Mouse (Mus musculus): Measurements from ENCODE around the gene Gm26965.
"Not testable (repeated sequence)": the region's sequence is repeated elsewhere in the genome, so short reads cannot be mapped to it uniquely, and the experiment has no call there.

The Gm26965 gene

DNA sequence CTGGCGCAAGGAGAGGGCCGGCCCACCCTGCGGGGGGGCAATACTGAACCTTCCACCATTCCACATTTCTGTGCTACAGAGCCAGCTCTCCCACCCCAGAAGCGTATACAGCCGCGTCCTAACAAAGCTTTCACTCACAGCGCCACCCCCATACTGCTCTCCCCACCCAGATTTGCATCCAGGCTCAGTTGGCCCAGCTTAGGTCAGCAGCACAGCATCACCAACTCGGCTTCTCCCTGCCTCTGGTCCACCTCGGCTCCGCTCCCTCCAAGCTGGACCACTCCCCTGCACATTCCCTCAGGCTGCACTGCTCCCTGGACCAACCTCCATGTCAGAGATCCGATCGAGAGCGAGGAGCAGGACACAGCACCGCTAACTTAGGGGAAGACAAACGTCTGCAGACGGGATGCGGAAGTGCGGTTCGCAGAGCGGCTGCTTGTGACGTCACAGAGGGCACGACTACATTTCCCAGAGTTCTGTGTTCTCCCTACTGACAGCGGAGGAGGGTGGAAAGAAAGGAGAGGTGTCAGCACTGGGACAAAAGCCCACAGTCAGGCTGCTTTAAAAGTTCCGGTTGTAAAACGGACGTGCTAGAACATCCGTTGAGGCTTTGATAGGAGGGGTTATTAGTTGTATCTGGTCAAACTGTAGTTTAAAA is at the start of gene Gm26965, which contains the start of gene Zfp87:
Gene Gm26965, minus strand, starts transcription at position 399 of the 658 bp plus-strand sequence.
Gene Zfp87, minus strand, starts transcription at position 425 of the 658 bp plus-strand sequence.
- peak; percentile 81 for DNase-seq (ENCODE audit: low read depth, low spot score)

GRCm38 (mm10) chr13:67572591-67573189 is 46.7 kb upstream of the Gm26965 start:
- DNase-seq (ENCODE audit: low read depth, low spot score): no peak

- DNase-seq (ENCODE audit: low read depth, low spot score): no peak
Measured at GRCm38 (mm10) chr13:67553730-67554129, 27.8 kb upstream of the Gm26965 start, which contains the start of gene Zfp748. TSS of gene Zfp748 (minus strand) at chr13:67553830.

GRCm38 (mm10) chr13:67552505-67553346 is 26.8 kb upstream of the Gm26965 start:
- peak; percentile 76 for DNase-seq (ENCODE audit: low read depth, low spot score)

DNA sequence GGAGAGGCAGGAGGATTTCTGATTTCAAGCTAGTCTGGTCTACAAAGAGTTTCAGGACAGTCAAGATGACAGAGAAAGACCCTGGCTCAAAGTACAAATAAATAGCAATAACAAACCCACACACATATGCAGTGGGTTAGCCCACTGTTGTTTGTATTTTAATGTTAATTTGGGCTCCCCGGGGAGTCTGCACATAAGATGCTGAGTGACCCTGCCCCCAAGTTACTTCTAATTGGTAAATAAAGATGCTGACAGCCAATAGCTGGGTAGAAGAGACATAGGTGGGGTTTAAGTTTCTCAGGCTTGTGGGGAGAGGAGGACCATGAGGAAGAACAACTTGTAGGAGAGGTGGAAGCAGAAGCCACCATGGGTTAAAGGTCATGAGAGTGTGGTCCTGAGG is 20.0 kb upstream of the Gm26965 start:
- DNase-seq (ENCODE audit: low read depth, low spot score): no peak

DNA sequence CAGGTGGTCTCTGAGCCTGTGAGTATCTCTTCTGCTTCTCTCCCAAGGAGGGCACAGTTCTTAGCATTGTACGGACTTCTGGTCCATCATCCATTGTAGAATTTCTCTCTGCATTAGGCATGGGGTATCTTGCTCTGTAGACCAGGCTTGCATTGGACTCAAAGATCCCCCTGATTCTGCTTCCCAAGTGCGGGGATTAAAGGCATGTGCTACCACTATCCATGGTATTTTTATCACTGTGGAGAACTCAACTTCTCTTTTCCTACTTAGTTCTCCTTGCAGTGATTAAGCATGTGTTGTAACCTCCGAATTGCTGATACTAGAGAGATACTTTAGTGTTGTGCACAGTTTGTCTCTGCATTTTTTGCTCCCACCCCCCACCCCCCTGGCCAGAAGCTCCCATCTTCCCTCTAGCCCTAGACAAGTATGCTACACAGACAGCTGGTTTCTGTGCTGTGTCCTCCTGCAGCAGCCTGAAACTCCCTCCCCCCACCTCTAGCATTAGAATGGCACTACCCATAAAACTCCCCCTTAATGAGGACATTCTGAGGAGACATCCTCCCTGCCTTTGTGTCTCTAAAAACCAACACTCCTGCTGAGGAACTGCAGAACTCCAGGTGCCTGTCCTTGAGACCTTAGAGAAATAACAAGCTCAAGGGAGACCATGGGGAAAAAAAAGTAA is 1.2 kb upstream of the Gm26965 start:
- DNase-seq (ENCODE audit: low read depth, low spot score): no peak

- no peak for DNase-seq (ENCODE audit: low read depth, low spot score)
Measured at GRCm38 (mm10) chr13:67500908-67501307, 25.0 kb downstream of the Gm26965 start.

DNA sequence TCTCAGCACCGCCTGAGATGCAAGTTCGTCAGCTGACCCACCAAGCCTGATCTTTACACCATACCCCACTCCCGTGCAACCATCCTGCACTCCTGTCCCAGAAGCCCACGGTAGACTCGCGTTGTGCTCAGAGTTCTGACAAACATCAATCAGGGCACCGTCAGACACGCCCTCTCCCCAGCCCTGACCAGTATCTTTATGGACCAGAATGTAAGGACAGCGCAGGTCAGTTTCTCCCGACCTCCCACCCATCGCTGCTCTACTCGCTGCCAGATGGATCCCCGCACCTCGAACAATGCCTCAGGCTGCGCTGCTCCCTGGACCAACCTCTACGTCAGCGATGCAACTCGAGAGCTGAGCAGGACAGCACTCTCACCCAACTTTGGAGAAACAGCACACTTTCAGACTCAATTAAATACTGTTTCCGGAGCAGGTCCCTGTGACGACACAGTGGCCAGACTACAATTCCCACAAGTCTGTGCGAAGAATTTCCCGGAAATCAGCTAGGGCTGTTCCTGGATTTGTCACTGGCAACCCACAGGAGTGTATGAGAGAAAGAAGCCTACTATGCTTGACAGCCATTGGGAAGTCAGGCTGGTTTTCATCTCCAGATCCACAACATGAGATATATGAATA is 25.7 kb downstream of the Gm26965 start, which contains the start of gene Zfp58:
Gene Zfp58, minus strand, starts transcription at position 472 of the 636 bp plus-strand sequence.
- DNase-seq (ENCODE audit: low read depth, low spot score): peak; percentile 76

DNA sequence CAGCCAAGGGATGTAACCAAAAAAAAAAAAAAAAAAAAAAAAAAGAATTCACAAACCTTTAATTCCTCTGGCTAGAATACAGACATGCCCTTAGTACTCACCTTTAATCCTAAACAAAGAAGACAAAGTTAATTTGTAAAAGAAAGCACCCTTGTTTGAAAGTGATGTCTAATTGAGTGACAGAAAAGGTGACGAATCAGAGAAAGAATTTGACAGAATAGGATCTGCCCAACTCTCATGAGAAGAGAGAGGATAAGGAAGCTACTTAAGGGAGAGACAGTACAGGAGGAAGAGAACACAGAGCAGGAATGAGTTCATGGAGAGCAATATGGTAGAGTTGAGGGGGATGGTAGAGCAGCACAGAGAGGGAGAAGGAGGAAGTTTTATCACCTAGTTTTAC is 30.3 kb downstream of the Gm26965 start:
- no peak for DNase-seq (ENCODE audit: low read depth, low spot score)

DNA sequence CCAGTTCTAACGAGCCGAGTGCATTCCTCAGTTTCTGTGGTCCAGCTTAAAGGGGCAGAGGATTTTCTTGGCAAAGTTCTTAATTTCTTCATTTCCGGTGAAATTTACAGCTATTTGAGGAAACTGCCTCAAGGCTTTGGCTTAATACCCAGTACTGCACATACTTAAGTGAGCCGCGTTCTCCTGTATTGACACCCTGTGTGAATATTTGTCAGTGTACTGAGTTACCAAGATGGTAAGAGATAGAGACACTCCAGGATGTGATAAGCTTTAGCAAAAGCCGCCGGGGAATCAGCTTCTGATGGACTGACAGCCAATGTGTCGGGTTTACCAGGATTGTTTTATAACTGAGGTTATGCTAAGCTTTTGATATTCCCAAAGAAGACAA is 41.5 kb downstream of the Gm26965 start:
- no peak for DNase-seq (ENCODE audit: low read depth, low spot score)

- DNase-seq (ENCODE audit: low read depth, low spot score): peak; percentile 69
Measured at GRCm38 (mm10) chr13:67483625-67484423, 42.1 kb downstream of the Gm26965 start, which contains the start of gene Zfp874b. TSS of gene Zfp874b (minus strand) at chr13:67484258.

GRCm38 (mm10) chr13:67481528-67481927 is 44.4 kb downstream of the Gm26965 start:
- no peak for DNase-seq (ENCODE audit: low read depth, low spot score)

DNA sequence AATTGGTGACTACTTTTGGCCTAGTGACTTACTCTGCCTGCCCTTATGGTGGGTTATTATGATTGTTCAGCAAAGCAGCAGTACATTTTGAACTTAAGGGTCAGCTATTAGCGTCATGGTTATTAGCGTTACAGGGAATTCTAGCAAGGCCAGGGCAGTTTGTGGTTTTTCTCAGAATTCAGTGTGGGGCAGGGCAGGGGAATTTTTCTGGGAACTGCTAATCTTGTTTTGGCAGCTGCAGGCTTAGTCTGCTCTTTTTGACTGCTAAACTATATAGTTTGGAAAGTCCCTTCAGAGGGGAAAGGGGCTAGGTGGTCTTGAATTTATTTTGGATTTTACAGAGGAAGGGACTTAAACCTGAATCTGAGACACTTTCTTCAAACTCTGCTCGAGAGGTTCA is 56.7 kb downstream of the Gm26965 start:
- DNase-seq (ENCODE audit: low read depth, low spot score): no peak

GRCm38 (mm10) chr13:67463506-67464185 is 62.3 kb downstream of the Gm26965 start:
- DNase-seq (ENCODE audit: low read depth, low spot score): not testable (repeated sequence)

DNA sequence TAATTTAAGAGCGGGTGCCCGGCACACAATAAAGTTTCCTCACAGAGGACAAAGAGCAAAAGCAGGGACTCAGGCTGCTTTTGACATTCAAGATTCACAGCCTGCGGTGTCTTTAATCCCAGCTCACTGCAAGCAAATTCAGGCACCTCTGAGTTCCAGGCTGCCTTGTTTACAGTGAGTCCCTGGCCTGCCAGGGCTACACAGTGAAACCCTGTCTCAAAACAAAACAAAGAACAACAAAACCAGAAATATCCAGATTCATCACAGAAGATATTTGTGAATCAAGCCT is 74.0 kb downstream of the Gm26965 start:
- no peak for DNase-seq (ENCODE audit: low read depth, low spot score)

DNA sequence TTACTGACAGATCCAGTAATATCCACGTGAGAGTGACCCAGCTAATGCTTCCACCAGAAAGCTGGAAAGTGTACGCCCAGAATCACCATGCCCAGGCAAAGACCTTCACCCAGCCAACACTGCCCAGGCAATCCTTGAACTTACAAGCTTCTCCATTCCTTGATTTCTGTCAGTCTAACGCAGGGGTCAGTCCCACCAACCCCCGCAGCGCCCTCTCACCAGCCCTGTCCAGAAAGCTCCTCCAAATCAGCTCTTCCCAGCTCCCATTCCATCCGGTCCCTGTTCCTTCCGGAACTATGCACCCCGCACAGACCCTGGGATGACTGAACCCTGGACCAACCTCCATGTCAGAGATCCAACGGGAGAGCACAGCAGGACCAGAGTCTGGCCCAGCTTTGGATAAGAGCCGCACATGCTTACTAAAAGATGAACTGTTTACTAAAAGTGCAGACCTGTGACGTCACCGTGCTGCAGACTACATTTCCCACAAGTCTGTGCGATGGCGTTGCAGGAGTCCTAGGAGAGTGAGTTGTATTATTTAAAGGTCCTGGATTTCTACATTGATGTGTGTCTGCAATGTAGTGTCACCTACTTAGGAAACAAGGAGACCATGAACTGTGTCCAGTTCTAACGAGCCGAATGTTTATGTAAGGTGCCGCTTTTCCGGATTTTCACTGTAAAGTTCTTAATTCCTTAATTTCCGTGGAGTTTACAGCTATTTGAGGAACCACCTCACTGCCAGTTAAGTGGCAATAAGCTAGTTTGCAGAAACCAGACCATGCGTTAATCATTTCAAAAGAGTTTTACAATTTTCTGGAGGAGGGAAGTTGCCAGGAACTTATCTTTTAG is 74.6 kb downstream of the Gm26965 start, which contains the start of gene Zfp874a:
Gene Zfp874a, minus strand, starts transcription at position 453 of the 849 bp plus-strand sequence.
- peak; percentile 61 for DNase-seq (ENCODE audit: low read depth, low spot score)

All from retina, postnatal 7 days (tissue).